Mouse (Mus musculus): ENCODE measurements around the gene Arnt. TPM values are rescaled to one million over a fixed set of nuclear protein-coding genes. Genes with fewer than 3 reads are reported as not detected.

Arnt gene
- polyA plus RNA-seq, 1 experiment from 2014 or later = 30.2 TPM

DNA sequence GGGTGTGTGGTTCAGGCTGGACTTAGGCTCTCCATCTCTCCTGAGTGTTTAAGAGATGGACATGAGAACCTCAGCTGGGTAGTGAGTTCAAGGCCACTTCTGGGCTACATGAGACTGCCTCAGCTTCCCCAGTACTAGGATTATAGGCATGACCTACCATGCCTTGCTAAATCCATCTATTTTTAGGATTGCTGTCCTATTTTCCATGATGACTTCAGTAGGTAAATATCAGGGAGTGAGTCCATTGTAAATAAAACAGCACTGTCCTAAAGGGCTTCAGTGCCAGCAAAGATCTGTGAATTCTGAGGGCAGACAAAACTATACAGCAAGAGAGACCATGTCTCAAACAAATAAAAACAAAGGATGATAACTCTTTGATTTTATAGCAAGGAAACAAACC, 5.5 kb downstream of the Arnt start:
- no peak overlapping the region for H3K9ac ChIP-seq (replicated peaks; ENCODE audit: low read depth, low read length)
- H3K36me3 ChIP-seq (ENCODE audit: control insufficient read depth, insufficient read depth, low read length) = peaks cover 18% of the 10 kb centered on the region; the same call in 1 of the 2 replicates
- no peak overlapping the region for H3K4me3 ChIP-seq (ENCODE audit: low read depth, low read length)
- H3K4me1 ChIP-seq (ENCODE audit: control insufficient read depth, insufficient read depth, low read length) = peaks cover 4% of the 10 kb centered on the region; the same call in 1 of the 2 replicates
- no peaks in the 10 kb centered on the region for H3K27me3 ChIP-seq (ENCODE audit: control insufficient read depth, insufficient read depth, low read length)
- no peak overlapping the region for H3K27ac ChIP-seq (ENCODE audit: low read length)
- ATAC-seq (ENCODE audit: insufficient number of reproducible peaks, insufficient read depth, low FRiP score, low read depth) = no peak
- no peaks in the 10 kb centered on the region for H3K9me3 ChIP-seq (ENCODE audit: control insufficient read depth, low read depth, low read length)
- no peak overlapping the region for H3K4me2 ChIP-seq (replicated peaks; ENCODE audit: low read depth, low read length)

DNA sequence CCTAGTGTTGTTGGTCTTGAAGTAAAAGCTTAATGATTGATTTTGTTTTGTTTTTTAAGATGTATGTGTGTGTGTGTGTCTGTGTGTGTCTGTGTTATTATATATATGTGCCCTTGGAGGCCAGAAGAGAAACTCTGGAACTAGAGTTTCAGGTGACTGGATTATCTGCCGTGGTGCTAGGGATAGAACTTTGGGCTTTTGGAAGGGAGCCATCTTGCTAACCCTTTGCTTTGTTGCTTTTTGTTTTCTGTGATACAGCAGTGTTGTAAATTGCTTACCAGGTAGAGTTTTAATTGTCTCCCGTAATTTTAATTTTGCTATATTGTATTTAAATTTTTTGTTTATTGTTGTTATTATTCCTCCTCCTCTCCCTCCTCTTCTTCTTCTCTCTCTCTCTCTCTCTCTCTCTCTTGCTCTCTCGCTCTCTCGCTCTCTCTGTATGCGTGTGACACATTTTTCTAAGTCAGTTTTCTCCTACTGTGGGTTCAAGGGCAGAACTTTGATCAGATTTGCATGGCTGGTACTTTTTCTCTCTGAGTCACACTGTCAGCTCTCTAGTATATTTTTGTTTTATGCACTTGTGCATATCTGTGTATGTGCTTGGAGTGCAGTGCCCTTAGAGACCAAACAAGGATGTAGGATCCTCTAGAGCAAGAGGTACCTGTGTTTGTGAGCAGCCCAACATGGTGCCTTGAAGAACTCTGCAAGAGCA, 8.4 kb downstream of the Arnt start:
- H3K27me3 ChIP-seq (ENCODE audit: control insufficient read depth, insufficient read depth, low read length) = no peaks in the 10 kb centered on the region
- 92% methylated on average over 5 of the region's 5 CpGs for WGBS
- ATAC-seq (ENCODE audit: insufficient number of reproducible peaks, insufficient read depth, low FRiP score, low read depth) = no peak

DNA sequence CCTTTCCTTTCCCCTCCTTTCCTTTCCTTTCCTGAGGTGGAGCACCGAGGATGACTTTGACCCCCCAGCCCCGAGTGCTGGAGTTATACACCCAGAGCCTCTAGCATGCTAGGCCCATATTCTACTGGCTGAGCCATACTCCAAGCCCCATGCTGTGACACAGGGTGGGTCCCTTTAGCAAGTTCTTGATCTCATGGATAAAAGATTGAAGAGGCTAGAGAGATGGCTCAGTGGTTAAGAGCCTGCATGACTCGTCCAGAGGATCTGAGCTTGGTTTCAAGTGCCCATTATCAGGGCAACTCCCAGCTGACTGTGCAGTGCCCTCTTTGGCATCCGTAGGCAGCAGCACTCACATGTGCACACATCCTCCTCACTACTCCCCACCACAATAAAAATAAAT, 11.1 kb downstream of the Arnt start:
- ATAC-seq (ENCODE audit: insufficient number of reproducible peaks, insufficient read depth, low FRiP score, low read depth) = no peak
- no peaks in the 10 kb centered on the region for H3K9me3 ChIP-seq (ENCODE audit: control insufficient read depth, low read depth, low read length)
- no peaks in the 10 kb centered on the region for H3K27me3 ChIP-seq (ENCODE audit: control insufficient read depth, insufficient read depth, low read length)
- H3K27ac ChIP-seq (ENCODE audit: low read length) = no peak overlapping the region
- peaks cover 9% of the 10 kb centered on the region for H3K36me3 ChIP-seq (ENCODE audit: control insufficient read depth, insufficient read depth, low read length)
- H3K4me3 ChIP-seq (ENCODE audit: low read depth, low read length) = no peak overlapping the region
- H3K9ac ChIP-seq (replicated peaks; ENCODE audit: low read depth, low read length) = no peak overlapping the region
- no peaks in the 10 kb centered on the region for H3K4me1 ChIP-seq (ENCODE audit: control insufficient read depth, insufficient read depth, low read length)
- whole genome bisulfite sequencing = 74% methylated on average over 4 of the region's 4 CpGs
- H3K4me2 ChIP-seq (replicated peaks; ENCODE audit: low read depth, low read length) = no peak overlapping the region

More for the DNA sequence above, 8.4 kb downstream of the Arnt start:
- no peak overlapping the region for H3K4me3 ChIP-seq (ENCODE audit: low read depth, low read length)
- H3K4me1 ChIP-seq (ENCODE audit: control insufficient read depth, insufficient read depth, low read length) = no peaks in the 10 kb centered on the region
- H3K27ac ChIP-seq (ENCODE audit: low read length) = no peak overlapping the region
- no peak overlapping the region for H3K9ac ChIP-seq (replicated peaks; ENCODE audit: low read depth, low read length)
- H3K4me2 ChIP-seq (replicated peaks; ENCODE audit: low read depth, low read length) = no peak overlapping the region
- H3K9me3 ChIP-seq (ENCODE audit: control insufficient read depth, low read depth, low read length) = no peaks in the 10 kb centered on the region
- H3K36me3 ChIP-seq (ENCODE audit: control insufficient read depth, insufficient read depth, low read length) = peaks cover 13% of the 10 kb centered on the region; the same call in 1 of the 2 replicates

DNA sequence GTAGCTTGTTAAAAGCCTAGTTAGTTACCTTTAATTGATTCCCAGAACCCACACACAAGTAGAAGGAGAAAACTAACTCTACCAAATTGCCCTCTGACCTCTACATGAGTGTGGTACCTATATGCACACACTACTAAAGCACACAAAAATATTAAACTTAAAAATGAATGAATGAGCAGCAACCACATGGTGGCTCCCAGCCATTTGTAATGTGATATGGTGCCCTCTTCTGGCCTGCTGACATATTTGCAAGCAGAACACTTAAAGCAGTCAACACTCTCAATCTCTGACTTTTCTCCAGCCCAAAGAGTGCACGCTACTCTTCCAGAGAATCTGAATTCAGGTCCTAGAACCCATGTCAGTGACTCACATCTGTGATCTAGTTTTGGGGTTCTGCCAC, 16.2 kb downstream of the Arnt start:
- H3K9me3 ChIP-seq (ENCODE audit: control insufficient read depth, low read depth, low read length) = no peaks in the 10 kb centered on the region
- H3K4me2 ChIP-seq (replicated peaks; ENCODE audit: low read depth, low read length) = no peak overlapping the region
- WGBS = 55% methylated on average over 1 of the region's 1 CpGs
- ATAC-seq (ENCODE audit: insufficient number of reproducible peaks, insufficient read depth, low FRiP score, low read depth) = no peak
- H3K36me3 ChIP-seq (ENCODE audit: control insufficient read depth, insufficient read depth, low read length) = peaks cover 24% of the 10 kb centered on the region
- no peak overlapping the region for H3K9ac ChIP-seq (replicated peaks; ENCODE audit: low read depth, low read length)
- no peaks in the 10 kb centered on the region for H3K4me1 ChIP-seq (ENCODE audit: control insufficient read depth, insufficient read depth, low read length)
- H3K27ac ChIP-seq (ENCODE audit: low read length) = no peak overlapping the region
- H3K4me3 ChIP-seq (ENCODE audit: low read depth, low read length) = no peak overlapping the region
- no peaks in the 10 kb centered on the region for H3K27me3 ChIP-seq (ENCODE audit: control insufficient read depth, insufficient read depth, low read length)

DNA sequence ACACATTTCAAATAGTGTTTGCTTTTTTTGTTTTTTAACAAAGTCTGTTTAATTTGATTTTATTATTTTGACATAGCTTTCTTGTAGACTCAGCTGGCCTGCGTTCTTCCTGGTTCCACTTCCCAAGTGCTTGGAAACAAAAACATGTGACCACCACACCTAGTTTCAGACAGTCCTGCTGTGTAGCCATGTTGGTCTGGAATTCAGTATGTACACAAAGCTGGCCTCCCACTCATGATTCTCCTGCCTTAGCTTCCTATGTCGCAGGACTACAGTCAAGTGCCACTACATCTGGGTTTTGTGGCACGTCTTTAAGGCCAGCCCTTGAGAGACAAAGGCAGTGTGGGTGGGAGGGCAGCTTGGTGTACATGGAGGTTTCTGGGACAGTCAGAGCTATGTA, 16.7 kb downstream of the Arnt start:
- no peak overlapping the region for H3K4me2 ChIP-seq (replicated peaks; ENCODE audit: low read depth, low read length)
- H3K36me3 ChIP-seq (ENCODE audit: control insufficient read depth, insufficient read depth, low read length) = peaks cover 24% of the 10 kb centered on the region
- H3K4me3 ChIP-seq (ENCODE audit: low read depth, low read length) = no peak overlapping the region
- no peak for ATAC-seq (ENCODE audit: insufficient number of reproducible peaks, insufficient read depth, low FRiP score, low read depth)
- H3K9me3 ChIP-seq (ENCODE audit: control insufficient read depth, low read depth, low read length) = no peaks in the 10 kb centered on the region
- H3K4me1 ChIP-seq (ENCODE audit: control insufficient read depth, insufficient read depth, low read length) = no peaks in the 10 kb centered on the region
- no peak overlapping the region for H3K9ac ChIP-seq (replicated peaks; ENCODE audit: low read depth, low read length)
- WGBS = 89% methylated on average over 3 of the region's 3 CpGs
- H3K27ac ChIP-seq (ENCODE audit: low read length) = no peak overlapping the region
- no peaks in the 10 kb centered on the region for H3K27me3 ChIP-seq (ENCODE audit: control insufficient read depth, insufficient read depth, low read length)

DNA sequence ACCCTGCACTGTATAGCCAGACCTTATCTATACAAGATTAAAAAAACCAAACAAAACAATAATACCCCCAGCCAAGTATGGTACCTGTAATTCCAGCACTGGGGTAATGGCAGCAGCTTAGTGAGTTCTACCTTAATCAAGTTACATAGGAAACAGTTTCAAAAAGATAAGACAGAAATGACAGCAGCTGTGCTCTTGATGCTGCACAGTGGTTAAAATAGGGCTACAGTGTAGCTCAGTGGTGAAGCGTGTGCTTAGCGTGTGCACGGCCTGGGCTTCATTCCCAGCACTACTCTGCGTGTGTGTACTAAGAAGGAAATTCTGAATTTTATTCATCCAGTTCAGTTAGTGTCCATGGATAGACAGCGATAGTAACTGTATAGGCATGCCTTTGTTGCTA, 22.2 kb downstream of the Arnt start:
- no peak for ATAC-seq (ENCODE audit: insufficient number of reproducible peaks, insufficient read depth, low FRiP score, low read depth)
- Histone ChIP-seq H3K4me2 (replicated peaks; ENCODE audit: low read depth, low read length) (no peak overlapping the region), H3K9ac (replicated peaks; ENCODE audit: low read depth, low read length) (no peak overlapping the region), H3K27ac (ENCODE audit: low read length) (no peak overlapping the region), H3K9me3 (ENCODE audit: control insufficient read depth, low read depth, low read length) (no peaks in the 10 kb centered on the region), H3K27me3 (ENCODE audit: control insufficient read depth, insufficient read depth, low read length) (no peaks in the 10 kb centered on the region), H3K36me3 (ENCODE audit: control insufficient read depth, insufficient read depth, low read length) (peaks cover 22% of the 10 kb centered on the region), H3K4me3 (ENCODE audit: low read depth, low read length) (no peak overlapping the region), H3K4me1 (ENCODE audit: control insufficient read depth, insufficient read depth, low read length) (no peaks in the 10 kb centered on the region)
- WGBS = 95% methylated on average over 5 of the region's 5 CpGs

DNA sequence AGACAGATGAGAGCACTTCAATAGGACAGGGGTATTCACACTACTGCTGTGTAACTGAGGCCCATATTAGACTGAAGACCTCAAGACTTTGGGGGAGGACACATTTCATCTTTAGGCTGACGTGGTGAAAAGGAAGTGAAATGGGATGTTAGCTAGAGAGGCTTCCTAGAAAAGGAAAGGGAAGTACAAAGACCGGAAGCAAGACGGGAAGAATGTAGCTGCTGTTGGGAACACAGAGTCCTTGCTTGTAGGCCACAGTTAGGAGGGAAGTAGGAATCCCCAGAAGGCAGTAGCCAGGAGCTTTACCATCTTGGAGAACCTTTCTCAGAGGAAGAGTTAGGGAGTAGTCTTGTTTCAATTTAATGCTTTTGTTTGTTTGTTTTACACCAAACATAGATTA, 23.6 kb downstream of the Arnt start:
- Histone ChIP-seq H3K27me3 (ENCODE audit: control insufficient read depth, insufficient read depth, low read length) (no peaks in the 10 kb centered on the region), H3K9me3 (ENCODE audit: control insufficient read depth, low read depth, low read length) (no peaks in the 10 kb centered on the region), H3K9ac (replicated peaks; ENCODE audit: low read depth, low read length) (no peak overlapping the region), H3K36me3 (ENCODE audit: control insufficient read depth, insufficient read depth, low read length) (peaks cover 16% of the 10 kb centered on the region), H3K4me2 (replicated peaks; ENCODE audit: low read depth, low read length) (no peak overlapping the region), H3K27ac (ENCODE audit: low read length) (no peak overlapping the region), H3K4me1 (ENCODE audit: control insufficient read depth, insufficient read depth, low read length) (no peaks in the 10 kb centered on the region), H3K4me3 (ENCODE audit: low read depth, low read length) (no peak overlapping the region)
- ATAC-seq (ENCODE audit: insufficient number of reproducible peaks, insufficient read depth, low FRiP score, low read depth) = no peak
- WGBS = 81% methylated on average over 3 of the region's 3 CpGs

DNA sequence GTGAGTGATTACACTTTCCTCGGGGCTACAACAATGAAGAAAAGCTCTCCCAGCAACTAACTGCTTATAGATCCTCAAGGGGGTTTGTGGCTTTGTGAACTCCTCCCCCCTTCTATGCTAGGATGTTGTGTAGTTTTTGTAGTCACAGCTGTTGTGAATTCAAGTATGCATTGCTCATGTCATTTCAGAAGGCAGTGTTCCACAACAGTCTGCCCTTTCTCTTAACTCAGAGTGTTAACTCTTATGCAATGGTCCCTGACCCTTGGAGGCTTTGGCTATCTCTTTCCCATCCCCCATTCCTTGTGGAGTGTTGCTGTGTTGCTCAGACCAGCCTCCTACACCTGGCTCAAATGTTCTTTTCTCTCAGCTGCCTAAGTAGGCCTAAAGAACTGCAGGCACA, 25.2 kb downstream of the Arnt start:
- Histone ChIP-seq H3K36me3 (ENCODE audit: control insufficient read depth, insufficient read depth, low read length) (peaks cover 7% of the 10 kb centered on the region), H3K27ac (ENCODE audit: low read length) (no peak overlapping the region), H3K4me1 (ENCODE audit: control insufficient read depth, insufficient read depth, low read length) (no peaks in the 10 kb centered on the region), H3K4me3 (ENCODE audit: low read depth, low read length) (no peak overlapping the region), H3K9ac (replicated peaks; ENCODE audit: low read depth, low read length) (no peak overlapping the region), H3K27me3 (ENCODE audit: control insufficient read depth, insufficient read depth, low read length) (no peaks in the 10 kb centered on the region), H3K9me3 (ENCODE audit: control insufficient read depth, low read depth, low read length) (no peaks in the 10 kb centered on the region), H3K4me2 (replicated peaks; ENCODE audit: low read depth, low read length) (no peak overlapping the region)
- ATAC-seq (ENCODE audit: insufficient number of reproducible peaks, insufficient read depth, low FRiP score, low read depth) = no peak
- 84% methylated on average over 1 of the region's 1 CpGs for WGBS

DNA sequence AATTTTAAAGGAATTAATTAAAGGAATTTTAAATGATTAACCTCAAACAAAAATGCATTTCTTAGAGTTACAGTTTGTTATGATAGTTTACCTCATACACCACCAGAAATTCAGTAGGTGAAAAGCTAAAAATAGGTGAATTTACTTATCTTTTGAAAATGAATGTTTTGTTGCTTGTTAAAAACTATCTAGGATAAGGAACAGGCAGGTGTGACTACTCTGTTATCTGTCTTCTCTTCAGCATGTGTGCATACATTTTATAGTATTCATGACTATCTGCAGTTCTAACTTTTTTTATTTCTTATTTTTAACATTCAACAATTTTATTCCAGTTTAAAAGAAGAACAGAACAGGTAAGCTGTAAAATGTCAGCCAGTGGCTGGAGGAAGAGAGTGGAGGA, 29.7 kb downstream of the Arnt start:
- no peak overlapping the region for H3K4me2 ChIP-seq (replicated peaks; ENCODE audit: low read depth, low read length)
- H3K27ac ChIP-seq (ENCODE audit: low read length) = no peak overlapping the region
- H3K27me3 ChIP-seq (ENCODE audit: control insufficient read depth, insufficient read depth, low read length) = no peaks in the 10 kb centered on the region
- no peaks in the 10 kb centered on the region for H3K4me1 ChIP-seq (ENCODE audit: control insufficient read depth, insufficient read depth, low read length)
- H3K4me3 ChIP-seq (ENCODE audit: low read depth, low read length) = no peak overlapping the region
- H3K36me3 ChIP-seq (ENCODE audit: control insufficient read depth, insufficient read depth, low read length) = peaks cover 10% of the 10 kb centered on the region; the same call in 1 of the 2 replicates
- no peaks in the 10 kb centered on the region for H3K9me3 ChIP-seq (ENCODE audit: control insufficient read depth, low read depth, low read length)
- H3K9ac ChIP-seq (replicated peaks; ENCODE audit: low read depth, low read length) = no peak overlapping the region
- no peak for ATAC-seq (ENCODE audit: insufficient number of reproducible peaks, insufficient read depth, low FRiP score, low read depth)
